ENCODE assay signal across 19 mouse cellular contexts in the genomic region with DNA sequence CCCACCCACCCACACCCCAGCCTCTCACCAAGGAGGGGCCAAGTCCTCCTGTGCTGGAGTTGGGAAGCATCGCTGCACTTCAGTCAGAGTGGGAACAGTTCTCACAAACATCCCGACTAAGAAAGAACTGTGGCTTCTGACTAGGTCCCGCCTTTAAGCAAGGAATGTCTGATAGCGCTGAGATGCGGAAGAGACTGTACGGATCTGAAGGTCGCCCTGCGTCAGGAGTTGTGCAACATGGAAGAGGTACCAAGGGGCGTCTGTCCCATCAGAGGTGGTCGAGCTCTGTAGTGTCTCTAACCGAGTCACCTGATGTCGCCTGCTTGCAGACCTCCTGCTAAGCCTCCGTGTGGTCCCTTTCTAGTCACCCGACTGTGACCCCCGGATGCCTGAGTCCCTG. TPM values are rescaled to one million over a fixed set of nuclear protein-coding genes. Genes with fewer than 3 reads are reported as not detected.
DNase-seq lines count a peak whose midpoint lies in the region; ATAC-seq and TF ChIP-seq lines count a peak whose summit lies in the region.
"Had no signal": no experiment of that assay in that cellular context is flagged by ENCODE, and none has a peak within 500 bp of the region (broad histone marks: within the 10 kb centered on the region; RNA-seq: fewer than 3 reads in every experiment).

No protein-coding gene starts in this region.

- 44% methylated on average over 15 of the region's 15 CpGs for WGBS in heart, embryonic 13.5 days
- WGBS in intestine, embryonic 14.5 days, result 62% methylated on average over 15 of the region's 15 CpGs
- WGBS in intestine, postnatal 0 days, result 46% methylated on average over 15 of the region's 15 CpGs
- 57% methylated on average over 15 of the region's 15 CpGs for WGBS in stomach, postnatal 0 days

- no peak for TF ChIP-seq EP300 in stomach, postnatal 0 days (optimal IDR thresholded peaks at IDR 0.05)

- H3K9ac ChIP-seq in heart, embryonic 13.5 days, result 0 out of 2 replicates have a peak overlapping the region, but pooled peaks have one; percentile 28
- H3K9ac ChIP-seq in intestine, embryonic 14.5 days (ENCODE audit: low read length), result no peak overlapping the region
- no peak overlapping the region for H3K9ac ChIP-seq in intestine, postnatal 0 days (ENCODE audit: low read depth, low read length)
- H3K9ac ChIP-seq in stomach, postnatal 0 days (ENCODE audit: low read length), result no peak overlapping the region
- H3K9ac ChIP-seq: embryonic facial prominence, embryonic 12.5 days; forebrain, embryonic 15.5 days; hindbrain, embryonic 15.5 days had no signal

- H3K36me3 ChIP-seq in heart, embryonic 13.5 days, result no peaks in the 10 kb centered on the region
- no peaks in the 10 kb centered on the region for H3K36me3 ChIP-seq in intestine, embryonic 14.5 days (ENCODE audit: control insufficient read depth, insufficient read depth, low read length)
- no peaks in the 10 kb centered on the region for H3K36me3 ChIP-seq in intestine, postnatal 0 days (ENCODE audit: control insufficient read depth, insufficient read depth)
- no peaks in the 10 kb centered on the region for H3K36me3 ChIP-seq in stomach, postnatal 0 days (ENCODE audit: control insufficient read depth, insufficient read depth, low read length)
- H3K36me3 ChIP-seq: embryonic facial prominence, embryonic 12.5 days; forebrain, embryonic 15.5 days; hindbrain, embryonic 15.5 days had no signal

- no peak for TF ChIP-seq CTCF in intestine, postnatal 0 days (IDR thresholded peaks at IDR 0.05; ENCODE audit: low read depth)
- no peak for TF ChIP-seq CTCF in stomach, postnatal 0 days (IDR thresholded peaks at IDR 0.05; ENCODE audit: low read depth)

- H3K27me3 ChIP-seq in heart, embryonic 13.5 days (replicated peaks), result 0 out of 2 replicates have a peak, but pooled peaks cover 23% of the 10 kb centered on the region
- no peaks in the 10 kb centered on the region for H3K27me3 ChIP-seq in intestine, embryonic 14.5 days (replicated peaks; ENCODE audit: control insufficient read depth, insufficient read depth, low read length)
- no peaks in the 10 kb centered on the region for H3K27me3 ChIP-seq in intestine, postnatal 0 days (replicated peaks; ENCODE audit: control insufficient read depth, insufficient read depth, low read length)
- no peaks in the 10 kb centered on the region for H3K27me3 ChIP-seq in stomach, postnatal 0 days (ENCODE audit: control insufficient read depth, insufficient read depth, low read length)
- H3K27me3 ChIP-seq: embryonic facial prominence, embryonic 12.5 days; forebrain, embryonic 15.5 days; hindbrain, embryonic 15.5 days had no signal

- peak overlapping the region; percentile 38; the same call in 1 of the 2 replicates for H3K4me2 ChIP-seq in heart, embryonic 13.5 days
- H3K4me2 ChIP-seq in intestine, embryonic 14.5 days (ENCODE audit: low read length), result no peak overlapping the region
- no peak overlapping the region for H3K4me2 ChIP-seq in intestine, postnatal 0 days (replicated peaks; ENCODE audit: low read depth)
- H3K4me2 ChIP-seq in stomach, postnatal 0 days (replicated peaks; ENCODE audit: low read depth), result no peak overlapping the region
- H3K4me2 ChIP-seq: embryonic facial prominence, embryonic 12.5 days; forebrain, embryonic 15.5 days; hindbrain, embryonic 15.5 days had no signal

- H3K4me1 ChIP-seq in heart, embryonic 13.5 days, result peaks cover 7% of the 10 kb centered on the region; the same call in 1 of the 2 replicates
- H3K4me1 ChIP-seq in intestine, embryonic 14.5 days (replicated peaks; ENCODE audit: control insufficient read depth, insufficient read depth, low read length), result 0 out of 2 replicates have a peak, but pooled peaks cover 4% of the 10 kb centered on the region
- H3K4me1 ChIP-seq in intestine, postnatal 0 days (replicated peaks; ENCODE audit: control insufficient read depth, insufficient read depth, low read length), result no peaks in the 10 kb centered on the region
- H3K4me1 ChIP-seq in stomach, postnatal 0 days (replicated peaks; ENCODE audit: control insufficient read depth, insufficient read depth), result no peaks in the 10 kb centered on the region
- H3K4me1 ChIP-seq: embryonic facial prominence, embryonic 12.5 days; forebrain, embryonic 15.5 days; hindbrain, embryonic 15.5 days had no signal

- no peak; the same call in 1 of the 2 replicates for ATAC-seq in heart, embryonic 13.5 days (ENCODE audit: extremely low read depth, insufficient number of reproducible peaks, low FRiP score, low TSS enrichment)
- ATAC-seq in intestine, embryonic 14.5 days (replicated peaks; ENCODE audit: low FRiP score, low TSS enrichment, low read depth), result peak; percentile 24; the same call in 1 of the 2 replicates
- no peak for ATAC-seq in intestine, postnatal 0 days
- ATAC-seq in stomach, postnatal 0 days (ENCODE audit: low FRiP score, low TSS enrichment), result peak; percentile 36; the same call in 1 of the 2 replicates
- ATAC-seq in activated CD4-positive, CD25-positive, alpha-beta regulatory T cell, adult 4 months, result no peak
- ATAC-seq: forebrain, embryonic 15.5 days had no signal

- DNase-seq in heart, postnatal 25 days (ENCODE audit: low spot score), result no peak
- no peak for DNase-seq in intestine, embryonic 14.5 days (ENCODE audit: low spot score)
- peak; percentile 30 for DNase-seq in ZHBTc4 (ENCODE audit: low read depth, low spot score)
- DNase-seq in stomach, postnatal 0 days (ENCODE audit: low spot score), result no peak
- DNase-seq: adrenal gland, postnatal 10 days; cerebellum, adult 11-12 months; cerebellum, adult 9-10 months; cerebellum, postnatal 25 days; gastrocnemius, postnatal 36 days; heart, adult 2 months; heart, postnatal 14 days; kidney, adult 2 months had no signal

- intact Hi-C loops in heart, postnatal 25 days (cut with DNase I), result no loop called here

- no peak overlapping the region for H3K27ac ChIP-seq in heart, embryonic 13.5 days (replicated peaks)
- no peak overlapping the region for H3K27ac ChIP-seq in intestine, embryonic 14.5 days (ENCODE audit: low read depth)
- no peak overlapping the region for H3K27ac ChIP-seq in intestine, postnatal 0 days (ENCODE audit: low read depth, low read length)
- no peak overlapping the region for H3K27ac ChIP-seq in stomach, postnatal 0 days (replicated peaks)
- H3K27ac ChIP-seq: embryonic facial prominence, embryonic 12.5 days; forebrain, embryonic 15.5 days; heart, adult 2 months; hindbrain, embryonic 15.5 days had no signal

- H3K9me3 ChIP-seq in heart, embryonic 13.5 days, result no peaks in the 10 kb centered on the region
- H3K9me3 ChIP-seq in intestine, embryonic 14.5 days (ENCODE audit: control insufficient read depth, low read length), result no peaks in the 10 kb centered on the region
- no peaks in the 10 kb centered on the region for H3K9me3 ChIP-seq in intestine, postnatal 0 days (ENCODE audit: control insufficient read depth)
- no peaks in the 10 kb centered on the region for H3K9me3 ChIP-seq in stomach, postnatal 0 days (ENCODE audit: control insufficient read depth, low read length)
- H3K9me3 ChIP-seq: embryonic facial prominence, embryonic 12.5 days; forebrain, embryonic 15.5 days; hindbrain, embryonic 15.5 days had no signal

- no peak overlapping the region for H3K4me3 ChIP-seq in heart, embryonic 13.5 days
- H3K4me3 ChIP-seq in intestine, embryonic 14.5 days (ENCODE audit: low read depth, low read length), result no peak overlapping the region
- no peak overlapping the region for H3K4me3 ChIP-seq in intestine, postnatal 0 days (ENCODE audit: low read depth, low read length)
- no peak overlapping the region for H3K4me3 ChIP-seq in stomach, postnatal 0 days (ENCODE audit: low read depth, low read length)
- H3K4me3 ChIP-seq: embryonic facial prominence, embryonic 12.5 days; forebrain, embryonic 15.5 days; heart, adult 2 months; hindbrain, embryonic 15.5 days had no signal

RNA-seq across cellular contexts. Expression of gene Gsto2, which starts 10.9 kb away (rescaled TPM):
- polyA plus RNA-seq in heart, embryonic 13.5 days (2015; fragmentation: Nextera tagmentation; extraction: Ambion mirVana), result 1.0 and 1.4 TPM in 2 replicates
- 1 to 10 TPM; 1.9 to 2.0 TPM for total RNA-seq in heart, postnatal 25 days (2021)
- polyA plus RNA-seq in intestine, embryonic 14.5 days (2014; fragmentation: Nextera tagmentation; extraction: Ambion mirVana), result 1.0 and 1.1 TPM in 2 replicates
- 0.95 and 0.98 TPM in 2 replicates for polyA plus RNA-seq in intestine, postnatal 0 days (2015; fragmentation: Nextera tagmentation; extraction: Ambion mirVana)
- polyA plus RNA-seq in stomach, postnatal 0 days (2015; fragmentation: Nextera tagmentation; extraction: Ambion mirVana), result 3.5 and 4.2 TPM in 2 replicates
- under 1 TPM in 1 of 2 experiments, not detected in 1; 0.74 TPM for polyA plus RNA-seq in activated CD4-positive, CD25-positive, alpha-beta regulatory T cell, adult 4 months (2017; shearing (Covaris generic))

RNA-seq across cellular contexts. Expression of gene Gsto1, which starts 21.5 kb away (rescaled TPM):
- 85.2 and 89.5 TPM in 2 replicates for polyA plus RNA-seq in heart, embryonic 13.5 days (2015; fragmentation: Nextera tagmentation; extraction: Ambion mirVana)
- total RNA-seq in heart, postnatal 25 days (2021), result 100 to 1,000 TPM; 165 to 166 TPM
- polyA plus RNA-seq in intestine, embryonic 14.5 days (2014; fragmentation: Nextera tagmentation; extraction: Ambion mirVana), result 313 and 340 TPM in 2 replicates
- 742 and 817 TPM in 2 replicates for polyA plus RNA-seq in intestine, postnatal 0 days (2015; fragmentation: Nextera tagmentation; extraction: Ambion mirVana)
- polyA plus RNA-seq in stomach, postnatal 0 days (2015; fragmentation: Nextera tagmentation; extraction: Ambion mirVana), result 3,153 and 3,669 TPM in 2 replicates
- polyA plus RNA-seq in activated CD4-positive, CD25-positive, alpha-beta regulatory T cell, adult 4 months (2017; shearing (Covaris generic)), result 10 to 100 TPM; 27.1 to 29.5 TPM

RNA-seq across cellular contexts. Expression of gene Cfap43, which starts 42.8 kb away (rescaled TPM):
- 0.09 and 0.15 TPM in 2 replicates for polyA plus RNA-seq in heart, embryonic 13.5 days (2015; fragmentation: Nextera tagmentation; extraction: Ambion mirVana)
- total RNA-seq in heart, postnatal 25 days (2021), result under 1 TPM in 1 of 2 experiments, not detected in 1; 0.25 TPM
- polyA plus RNA-seq in intestine, embryonic 14.5 days (2014; fragmentation: Nextera tagmentation; extraction: Ambion mirVana), result 0.11 TPM in 2 replicates
- polyA plus RNA-seq in intestine, postnatal 0 days (2015; fragmentation: Nextera tagmentation; extraction: Ambion mirVana), result 0.16 and 0.22 TPM in 2 replicates
- polyA plus RNA-seq in stomach, postnatal 0 days (2015; fragmentation: Nextera tagmentation; extraction: Ambion mirVana), result 0.51 and 1.1 TPM in 2 replicates
- under 1 TPM; 0.28 to 0.32 TPM for polyA plus RNA-seq in activated CD4-positive, CD25-positive, alpha-beta regulatory T cell, adult 4 months (2017; shearing (Covaris generic))
- total RNA-seq: adrenal gland, postnatal 10 days; gastrocnemius, adult 8-10 months; gastrocnemius, postnatal 36 days; heart, adult 2 months had no signal
- polyA plus RNA-seq: kidney, adult 2 months had no signal

RNA-seq across cellular contexts. Expression of gene Itprip, which starts 42.8 kb away (rescaled TPM):
- 19.9 and 20.4 TPM in 2 replicates for polyA plus RNA-seq in heart, embryonic 13.5 days (2015; fragmentation: Nextera tagmentation; extraction: Ambion mirVana)
- total RNA-seq in heart, postnatal 25 days (2021), result 1 to 10 TPM; 9.0 to 9.9 TPM
- polyA plus RNA-seq in intestine, embryonic 14.5 days (2014; fragmentation: Nextera tagmentation; extraction: Ambion mirVana), result 9.9 and 13.0 TPM in 2 replicates
- 2.6 and 2.7 TPM in 2 replicates for polyA plus RNA-seq in intestine, postnatal 0 days (2015; fragmentation: Nextera tagmentation; extraction: Ambion mirVana)
- polyA plus RNA-seq in stomach, postnatal 0 days (2015; fragmentation: Nextera tagmentation; extraction: Ambion mirVana), result 7.9 and 9.0 TPM in 2 replicates
- polyA plus RNA-seq in activated CD4-positive, CD25-positive, alpha-beta regulatory T cell, adult 4 months (2017; shearing (Covaris generic)), result 10 to 100 TPM in 1 of 2 experiments, 1 to 10 TPM in 1; 6.2 to 11.9 TPM

Comparison
In these comparisons a context has a peak if more than half of its experiments do, and no peak if none do; other contexts are left out.
1. ATAC-seq: peak in intestine, embryonic 14.5 days (single experiment) and stomach, postnatal 0 days (single experiment); none in heart, embryonic 13.5 days (single experiment), intestine, postnatal 0 days (single experiment) and activated CD4-positive, CD25-positive, alpha-beta regulatory T cell, adult 4 months (single experiment).